Mouse (Mus musculus) CH12.LX (cell line): ENCODE measurements at regions not wholly inside any gene's neighbourhood (a gene's known extent, or its start where the extent isn't known, plus 50 kb on each side); places are given as distances from the start of the nearest gene placed in this dataset.

Source experiments
- DNase-seq: peaks from one replicate; pipeline ENCODE4 v3.0.0-alpha.2; 2013; ENCODE audit errors: extremely low read depth
- H3K27ac ChIP-seq: 2 replicates; pipeline ENCODE4 v1.5.1; 2012; ENCODE audit warnings: low read depth, mild to moderate bottlenecking, control low read depth, moderate library complexity; ENCODE audit not compliant: insufficient read depth
- H3K27me3 ChIP-seq: replicated peaks from 2 replicates; pipeline ENCODE3; 2012; ENCODE audit warnings: inconsistent platforms
- H3K36me3 ChIP-seq, 2 experiments: replicated peaks in 1 of 2; 2 replicates each; pipeline versions ENCODE3 to v1.6.1; 2012; ENCODE audit warnings: inconsistent platforms in 1 of 2, low read length in 1 of 2, mild to moderate bottlenecking in 1 of 2, mixed read lengths in 1 of 2, moderate library complexity in 1 of 2; ENCODE audit not compliant: control insufficient read depth in 1 of 2, insufficient read depth in 1 of 2
- H3K4me1 ChIP-seq, 2 experiments: 2 replicates each; pipeline ENCODE4 v1.6.1; 2012; ENCODE audit warnings: inconsistent platforms in 1 of 2, moderate library complexity in 1 of 2; ENCODE audit not compliant: insufficient read depth in 2 of 2, control insufficient read depth in 1 of 2
- H3K4me2 ChIP-seq: 2 replicates; pipeline ENCODE4 v1.6.1; 2012; ENCODE audit warnings: low read depth, mild to moderate bottlenecking, control low read depth; ENCODE audit not compliant: poor library complexity, insufficient read depth, severe bottlenecking
- H3K4me3 ChIP-seq, 3 experiments: fragments of 150-350 bp in 1 of 3; sonication (generic) in 1 of 3; replicated peaks in 1 of 3; 2 replicates each; pipeline versions ENCODE3 to v1.5.1; 2011 to 2012; ENCODE audit warnings: low read depth in 2 of 3, low read length in 2 of 3, mild to moderate bottlenecking in 2 of 3, moderate library complexity in 2 of 3, control low read depth in 1 of 3, improper control_type of control experiment in 1 of 3, inconsistent platforms in 1 of 3, mixed read lengths in 1 of 3; ENCODE audit not compliant: poor library complexity in 1 of 3
- H3K79me2 ChIP-seq: replicated peaks from 2 replicates; pipeline ENCODE4 v1.6.1; 2012; ENCODE audit warnings: mild to moderate bottlenecking, moderate library complexity; ENCODE audit not compliant: control insufficient read depth, poor library complexity, insufficient read depth, severe bottlenecking; ENCODE audit errors: extremely low read depth
- H3K9ac ChIP-seq: 2 replicates; pipeline ENCODE4 v1.6.1; 2012; ENCODE audit warnings: low read depth, mild to moderate bottlenecking, control low read depth, moderate library complexity; ENCODE audit not compliant: insufficient read depth
- H3K9me3 ChIP-seq: replicated peaks from 2 replicates; pipeline ENCODE3; 2012; ENCODE audit warnings: low read length, inconsistent platforms, mixed read lengths
- BHLHE40 ChIP-seq: IDR thresholded peaks from 2 replicates; pipeline ENCODE4 v1.6.1; 2011; ENCODE audit warnings: mild to moderate bottlenecking, low read depth, low read length, improper control_type of control experiment
- CHD2 ChIP-seq: IDR thresholded peaks from 2 replicates; pipeline ENCODE4 v1.6.1; 2011; ENCODE audit warnings: low read length, improper control_type of control experiment
- CTCF ChIP-seq, 2 experiments: IDR thresholded peaks in 1 of 2; conservative IDR thresholded peaks in 1 of 2; 2 replicates each; pipeline ENCODE4 v1.5.1; 2011 to 2012; ENCODE audit warnings: low read depth in 2 of 2, low read length in 2 of 2, improper control_type of control experiment in 1 of 2, inconsistent platforms in 1 of 2, mild to moderate bottlenecking in 1 of 2, moderate library complexity in 1 of 2
- EP300 ChIP-seq: IDR thresholded peaks from 2 replicates; pipeline ENCODE4 v1.6.1; 2011; ENCODE audit warnings: low read length, improper control_type of control experiment
- ETS1 ChIP-seq: conservative IDR thresholded peaks from 2 replicates; pipeline ENCODE4 v1.6.1; 2012; ENCODE audit warnings: low read depth, mild to moderate bottlenecking, inconsistent platforms, low read length, improper control_type of control experiment, moderate library complexity
- GABPA ChIP-seq: IDR thresholded peaks from 2 replicates; pipeline ENCODE4 v1.6.1; 2012; ENCODE audit warnings: low read depth, low read length, improper control_type of control experiment, inconsistent platforms; ENCODE audit not compliant: insufficient replicate concordance
- HCFC1 ChIP-seq: IDR thresholded peaks from 2 replicates; pipeline ENCODE4 v1.6.1; 2012; ENCODE audit warnings: low read depth, mild to moderate bottlenecking, inconsistent platforms, low read length, improper control_type of control experiment
- IRF4 ChIP-seq: IDR thresholded peaks from 2 replicates; pipeline ENCODE4 v1.6.1; 2014; ENCODE audit warnings: low read depth, mild to moderate bottlenecking, inconsistent platforms, low read length, improper control_type of control experiment
- MAFK ChIP-seq: IDR thresholded peaks from 2 replicates; pipeline ENCODE4 v1.6.1; 2011; ENCODE audit warnings: low read length, improper control_type of control experiment; ENCODE audit not compliant: insufficient replicate concordance
- MAX ChIP-seq: IDR thresholded peaks from 2 replicates; pipeline ENCODE4 v1.6.1; 2011; ENCODE audit warnings: low read length, improper control_type of control experiment
- MXI1 ChIP-seq: IDR thresholded peaks from 2 replicates; pipeline ENCODE4 v1.6.1; 2011; ENCODE audit warnings: mild to moderate bottlenecking, low read depth, low read length, improper control_type of control experiment
- MYC ChIP-seq: IDR thresholded peaks from 2 replicates; pipeline ENCODE4 v1.6.1; 2011; ENCODE audit warnings: low read depth, mild to moderate bottlenecking, improper control_type of control experiment, low read length
- NELFE ChIP-seq: IDR thresholded peaks from 2 replicates; pipeline ENCODE4 v1.6.1; 2011; ENCODE audit warnings: low read depth, low read length, improper control_type of control experiment
- NRF1 ChIP-seq: IDR thresholded peaks from 2 replicates; pipeline ENCODE4 v1.6.1; 2014; ENCODE audit warnings: low read depth, mild to moderate bottlenecking, inconsistent platforms, low read length, improper control_type of control experiment, moderate library complexity
- PAX5 ChIP-seq: IDR thresholded peaks from 2 replicates; pipeline ENCODE4 v1.6.1; 2012; ENCODE audit warnings: low read length, inconsistent platforms, mixed read lengths
- RAD21 ChIP-seq: IDR thresholded peaks from 2 replicates; pipeline ENCODE4 v1.6.1; 2011; ENCODE audit warnings: low read depth, mild to moderate bottlenecking, low read length, improper control_type of control experiment, moderate library complexity
- SMC3 ChIP-seq: IDR thresholded peaks from 2 replicates; pipeline ENCODE4 v1.6.1; 2011; ENCODE audit warnings: low read depth, low read length, improper control_type of control experiment
- UBTF ChIP-seq: IDR thresholded peaks from 2 replicates; pipeline ENCODE4 v1.6.1; 2012; ENCODE audit warnings: low read depth, mild to moderate bottlenecking, inconsistent platforms, low read length, improper control_type of control experiment, moderate library complexity
- USF2 ChIP-seq: conservative IDR thresholded peaks from 2 replicates; pipeline ENCODE4 v1.6.1; 2011; ENCODE audit warnings: low read depth, low read length, improper control_type of control experiment
- ZC3H11A ChIP-seq: IDR thresholded peaks from 2 replicates; pipeline ENCODE4 v1.6.1; 2012; ENCODE audit warnings: low read depth, mild to moderate bottlenecking, inconsistent platforms, low read length, improper control_type of control experiment
- ZNF384 ChIP-seq: IDR thresholded peaks from 2 replicates; pipeline ENCODE4 v1.6.1; 2012; ENCODE audit warnings: low read depth, low read length, improper control_type of control experiment, inconsistent platforms
- dilution Hi-C: fragments of 300-500 bp; cut with MboI; formaldehyde crosslinking; loops from 2 replicates; pipeline ENCODE4 v1.14.3; 2020; ENCODE audit warnings: low sequenced_read_pairs; ENCODE audit not compliant: extremely low pct_unique_long_range_greater_than_20kb, extremely low pct_ligation_motif_present
- in situ Hi-C: fragments of 300-500 bp; cut with MboI; formaldehyde crosslinking; loops from 3 replicates; pipeline ENCODE4 v1.14.3; 2019; ENCODE audit warnings: low sequenced_read_pairs, low pct_ligation_motif_present, low pct_unique_long_range_greater_than_20kb, mixed read lengths

- dilution Hi-C loops (no loop called here), in situ Hi-C loops (no loop called here)
- H3K36me3 ChIP-seq = no peaks in the 10 kb centered on the region
- H3K9me3 ChIP-seq = no peaks in the 10 kb centered on the region
- no peak overlapping the region for H3K27ac ChIP-seq
- no peak overlapping the region for H3K4me3 ChIP-seq
- no peak for DNase-seq
- no peaks in the 10 kb centered on the region for H3K79me2 ChIP-seq
- H3K4me1 ChIP-seq = no peaks in the 10 kb centered on the region
- H3K4me2 ChIP-seq = no peak overlapping the region
- no peaks in the 10 kb centered on the region for H3K27me3 ChIP-seq
- no peak for TF ChIP-seq RAD21
- TF ChIP-seq BHLHE40 = no peak
- TF ChIP-seq CHD2 = no peak
- TF ChIP-seq GABPA = no peak
- TF ChIP-seq IRF4 = no peak
- TF ChIP-seq SMC3 = no peak
- no peak for TF ChIP-seq NELFE
- TF ChIP-seq PAX5 = no peak
- no peak overlapping the region for H3K9ac ChIP-seq
These were observed 353.8 kb downstream of the Dnajb9 start for GRCm38 (mm10) chr12:43856370-43856769.

- Histone ChIP-seq H3K4me1 (no peaks in the 10 kb centered on the region), H3K27ac (no peak overlapping the region), H3K79me2 (no peaks in the 10 kb centered on the region), H3K27me3 (no peaks in the 10 kb centered on the region), H3K9ac (no peak overlapping the region)
- in situ Hi-C loops = no loop called here
- TF ChIP-seq EP300 (no peak), PAX5 (no peak), MAX (no peak), GABPA (no peak), ZC3H11A (no peak), NELFE (no peak), ZNF384 (no peak)
- TF ChIP-seq, all 38 proteins: peak for 0
- dilution Hi-C loops = no loop called here
- Histone ChIP-seq H3K9me3 (no peaks in the 10 kb centered on the region), H3K4me2 (no peak overlapping the region), H3K36me3 (no peaks in the 10 kb centered on the region), H3K4me3 (no peak overlapping the region)
- no peak for DNase-seq
These were observed 357.9 kb downstream of the Dnajb9 start for GRCm38 (mm10) chr12:43852246-43852645.

GRCm38 (mm10) chr12:43851264-43852009 is 358.7 kb downstream of the Dnajb9 start:
- Histone ChIP-seq H3K4me1 (no peaks in the 10 kb centered on the region), H3K79me2 (no peaks in the 10 kb centered on the region), H3K36me3 (no peaks in the 10 kb centered on the region), H3K27me3 (no peaks in the 10 kb centered on the region), H3K9me3 (no peaks in the 10 kb centered on the region), H3K9ac (no peak overlapping the region), H3K27ac (no peak overlapping the region), H3K4me2 (no peak overlapping the region), H3K4me3 (no peak overlapping the region)
- DNase-seq = no peak
- TF ChIP-seq MYC (no peak), CHD2 (no peak), CTCF (conservative IDR thresholded peaks at IDR 0.05 in 1 of 2, IDR thresholded peaks at IDR 0.05 in 1 of 2; ENCODE audit: low read depth in 2 of 2, low read length in 2 of 2) (no peak), HCFC1 (no peak), GABPA (no peak), MXI1 (no peak), ETS1 (no peak), USF2 (no peak), EP300 (no peak), MAFK (no peak), NRF1 (no peak), UBTF (no peak)
- dilution Hi-C loops = no loop called here
- in situ Hi-C loops = no loop called here
